Mouse (Mus musculus): Measurements from ENCODE around the gene Wwc2.

The Wwc2 gene

DNA sequence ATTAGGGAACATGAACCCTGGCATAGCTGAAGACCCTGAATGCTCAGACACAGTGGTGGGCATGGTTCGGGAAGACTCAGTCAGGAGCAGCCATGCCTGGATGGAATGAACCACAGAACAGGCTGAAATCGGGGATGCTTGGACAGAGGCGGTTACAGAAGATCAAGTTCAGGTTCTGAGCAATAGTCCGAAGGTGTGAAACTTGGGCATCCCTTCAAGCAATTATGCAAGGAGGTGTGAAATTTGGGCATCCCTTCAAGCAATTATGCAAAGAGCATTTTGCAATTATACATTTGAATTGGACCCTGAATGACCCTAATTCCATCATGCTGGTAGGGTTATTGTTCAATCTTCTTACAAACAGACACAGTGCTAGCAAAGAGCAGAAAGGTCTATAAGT lies 208.8 kb downstream of the Wwc2 start:
- peak in 1 of 2 experiments; percentile 58 for DNase-seq

DNA sequence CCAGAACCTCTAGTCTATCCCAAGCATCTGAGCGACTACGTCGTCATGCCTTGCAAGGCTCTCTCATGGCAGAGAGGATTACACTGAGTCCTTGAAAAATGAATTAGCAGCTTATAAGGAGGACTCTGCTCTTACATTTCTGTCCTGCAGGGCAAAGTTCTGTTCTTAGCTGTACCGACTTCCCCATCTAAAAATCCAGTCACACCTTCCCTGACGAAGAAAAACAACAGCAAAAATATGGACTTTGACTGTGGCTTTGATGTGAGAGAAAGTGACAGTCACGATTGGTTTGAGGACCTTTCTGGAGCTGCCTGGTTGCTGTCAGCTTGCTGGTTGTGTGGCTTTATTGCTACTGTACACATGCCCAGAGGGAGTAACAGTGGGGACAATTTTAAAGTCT lies 211.1 kb downstream of the Wwc2 start:
- DNase-seq = peak in 1 of 2 experiments; percentile 31

DNA sequence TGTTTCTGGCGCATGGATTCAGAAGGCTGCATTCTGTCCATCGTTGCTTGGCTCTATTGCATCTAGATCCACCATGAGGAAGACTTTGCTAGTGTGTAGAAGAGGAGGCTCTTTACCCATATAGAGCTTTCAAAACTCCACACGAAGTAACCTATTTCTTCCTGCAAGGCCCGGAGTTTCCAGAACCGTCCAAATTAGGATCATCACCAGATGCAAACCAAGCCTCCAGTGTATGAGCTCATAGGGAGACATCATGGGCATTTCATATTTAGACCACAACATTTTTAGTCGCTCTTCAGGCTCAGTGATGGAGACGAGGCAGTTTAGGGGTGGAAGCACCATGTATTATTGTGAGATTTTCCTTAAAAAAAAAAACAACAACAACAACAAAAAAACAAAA lies 213.3 kb downstream of the Wwc2 start:
- DNase-seq = no peak

Data from kidney, postnatal 36 days (tissue).